Mouse (Mus musculus): Measurements from ENCODE around the gene Rps25. TPM values are rescaled to one million over a fixed set of nuclear protein-coding genes. Genes with fewer than 3 reads are reported as not detected.

The Rps25 gene
- polyA plus RNA-seq, 1 experiment from 2014 or later, result 1,487 TPM

GRCm38 (mm10) chr9:44379862-44380261, 27.1 kb upstream of the Rps25 start:
- DNase-seq (no peak), ATAC-seq (ENCODE audit: low read depth) (0 out of 2 replicates have a peak, but pooled peaks have one; percentile 2)
- 6% methylated on average over 15 of the region's 15 CpGs for WGBS (ENCODE audit: insufficient replicate concordance)
- Histone ChIP-seq H3K9ac (peak overlapping the region; percentile 89), H3K4me2 (peak overlapping the region; percentile 97), H3K4me1 (replicated peaks) (peaks cover 29% of the 10 kb centered on the region), H3K4me3 (replicated peaks) (peak overlapping the region; percentile 83), H3K9me3 (replicated peaks) (no peaks in the 10 kb centered on the region), H3K36me3 (peaks cover 44% of the 10 kb centered on the region), H3K27ac (peak overlapping the region; percentile 73), H3K27me3 (no peaks in the 10 kb centered on the region)

- Histone ChIP-seq H3K4me1 (replicated peaks) (peaks cover 18% of the 10 kb centered on the region), H3K27ac (no peak overlapping the region), H3K9ac (no peak overlapping the region), H3K27me3 (no peaks in the 10 kb centered on the region), H3K9me3 (replicated peaks) (no peaks in the 10 kb centered on the region), H3K4me3 (replicated peaks) (no peak overlapping the region), H3K36me3 (peaks cover 91% of the 10 kb centered on the region), H3K4me2 (no peak overlapping the region)
- DNase-seq (no peak), ATAC-seq (ENCODE audit: low read depth) (no peak)
- 82% methylated on average over 13 of the region's 13 CpGs for WGBS (ENCODE audit: insufficient replicate concordance)
Measured at GRCm38 (mm10) chr9:44384596-44384995, 22.3 kb upstream of the Rps25 start.

- Histone ChIP-seq H3K4me1 (replicated peaks) (no peaks in the 10 kb centered on the region), H3K9ac (no peak overlapping the region), H3K27me3 (no peaks in the 10 kb centered on the region), H3K36me3 (peaks cover 96% of the 10 kb centered on the region), H3K9me3 (replicated peaks) (no peaks in the 10 kb centered on the region), H3K4me3 (replicated peaks) (no peak overlapping the region), H3K4me2 (no peak overlapping the region), H3K27ac (no peak overlapping the region)
- DNase-seq (no peak), ATAC-seq (ENCODE audit: low read depth) (no peak)
- WGBS (ENCODE audit: insufficient replicate concordance), result 80% methylated on average over 3 of the region's 3 CpGs
Measured at GRCm38 (mm10) chr9:44387221-44387620, 19.7 kb upstream of the Rps25 start.

- H3K27me3 ChIP-seq, result no peaks in the 10 kb centered on the region
- 63% methylated on average over 8 of the region's 8 CpGs for WGBS (ENCODE audit: insufficient replicate concordance)
- DNase-seq (peak; percentile 28), ATAC-seq (ENCODE audit: low read depth) (no peak)
- no peaks in the 10 kb centered on the region for H3K9me3 ChIP-seq (replicated peaks)
- H3K36me3 ChIP-seq, result peaks cover 80% of the 10 kb centered on the region
- no peak overlapping the region for H3K4me3 ChIP-seq (replicated peaks)
- H3K4me2 ChIP-seq, result no peak overlapping the region
- H3K4me1 ChIP-seq (replicated peaks), result no peaks in the 10 kb centered on the region
- no peak overlapping the region for H3K9ac ChIP-seq
- no peak overlapping the region for H3K27ac ChIP-seq
Measured at GRCm38 (mm10) chr9:44389273-44389672, 17.7 kb upstream of the Rps25 start.

- Histone ChIP-seq H3K9me3 (replicated peaks) (no peaks in the 10 kb centered on the region), H3K4me3 (replicated peaks) (no peak overlapping the region), H3K27me3 (no peaks in the 10 kb centered on the region), H3K4me1 (replicated peaks) (peaks cover 7% of the 10 kb centered on the region), H3K36me3 (peaks cover 58% of the 10 kb centered on the region), H3K27ac (no peak overlapping the region), H3K9ac (no peak overlapping the region), H3K4me2 (no peak overlapping the region)
- ATAC-seq (ENCODE audit: low read depth) (peak; percentile 39; the same call in 1 of the 2 replicates), DNase-seq (peak; percentile 55)
- WGBS (ENCODE audit: insufficient replicate concordance), result 34% methylated on average over 4 of the region's 4 CpGs
Measured at GRCm38 (mm10) chr9:44391466-44391865, 15.5 kb upstream of the Rps25 start.

- peak within 1 kb of the TSS; percentile 93 for H3K27ac ChIP-seq
- H3K4me2 ChIP-seq, result peak within 1 kb of the TSS; percentile 99
- ATAC-seq (ENCODE audit: low read depth), result peak; percentile 98
- no peaks in the 10 kb centered on the region for H3K27me3 ChIP-seq
- DNase-seq, result peak; percentile 95
- no peaks in the 10 kb centered on the region for H3K9me3 ChIP-seq (replicated peaks)
- H3K4me3 ChIP-seq (replicated peaks), result peak within 1 kb of the TSS; percentile 88
- H3K9ac ChIP-seq, result peak within 1 kb of the TSS; percentile 95
- H3K36me3 ChIP-seq, result peaks cover 34% of the 10 kb centered on the region
- H3K4me1 ChIP-seq (replicated peaks), result peaks cover 44% of the 10 kb centered on the region
- WGBS (ENCODE audit: insufficient replicate concordance), result under 1% methylated on average over 43 of the region's 43 CpGs
Measured at GRCm38 (mm10) chr9:44396684-44397411, 10.1 kb upstream of the Rps25 start, which contains the start of gene Slc37a4. TSS of gene Slc37a4 (plus strand) at chr9:44396852.

- Histone ChIP-seq H3K27ac (peak overlapping the region; percentile 93), H3K27me3 (no peaks in the 10 kb centered on the region), H3K36me3 (peaks cover 42% of the 10 kb centered on the region), H3K9me3 (replicated peaks) (no peaks in the 10 kb centered on the region), H3K4me1 (replicated peaks) (peaks cover 44% of the 10 kb centered on the region), H3K9ac (peak overlapping the region; percentile 95), H3K4me3 (replicated peaks) (peak overlapping the region; percentile 88), H3K4me2 (peak overlapping the region; percentile 99)
- ATAC-seq (ENCODE audit: low read depth), result no peak
- no peak for DNase-seq
- 45% methylated on average over 4 of the region's 4 CpGs for WGBS (ENCODE audit: insufficient replicate concordance)
Measured at GRCm38 (mm10) chr9:44398087-44398486, 8.9 kb upstream of the Rps25 start.

- peak overlapping the region; percentile 88 for H3K4me3 ChIP-seq (replicated peaks)
- H3K27ac ChIP-seq, result peak overlapping the region; percentile 93
- DNase-seq (no peak), ATAC-seq (ENCODE audit: low read depth) (no peak)
- H3K4me2 ChIP-seq, result peak overlapping the region; percentile 99
- H3K4me1 ChIP-seq (replicated peaks), result peaks cover 44% of the 10 kb centered on the region
- WGBS (ENCODE audit: insufficient replicate concordance), result 78% methylated on average over 9 of the region's 9 CpGs
- no peaks in the 10 kb centered on the region for H3K27me3 ChIP-seq
- no peaks in the 10 kb centered on the region for H3K9me3 ChIP-seq (replicated peaks)
- H3K9ac ChIP-seq, result peak overlapping the region; percentile 95
- H3K36me3 ChIP-seq, result peaks cover 47% of the 10 kb centered on the region
Measured at GRCm38 (mm10) chr9:44398551-44398950, 8.4 kb upstream of the Rps25 start.

GRCm38 (mm10) chr9:44399114-44399794, 7.7 kb upstream of the Rps25 start:
- ATAC-seq (ENCODE audit: low read depth), result no peak
- no peak for DNase-seq
- Histone ChIP-seq H3K4me3 (replicated peaks) (peak overlapping the region; percentile 88), H3K4me1 (replicated peaks) (peaks cover 44% of the 10 kb centered on the region), H3K27me3 (no peaks in the 10 kb centered on the region), H3K4me2 (peak overlapping the region; percentile 99), H3K9ac (peak overlapping the region; percentile 95), H3K27ac (peak overlapping the region; percentile 93; the same call in 1 of the 2 replicates), H3K36me3 (peaks cover 54% of the 10 kb centered on the region), H3K9me3 (replicated peaks) (no peaks in the 10 kb centered on the region)
- WGBS (ENCODE audit: insufficient replicate concordance), result 83% methylated on average over 13 of the region's 13 CpGs

- Histone ChIP-seq H3K27me3 (no peaks in the 10 kb centered on the region), H3K4me3 (replicated peaks) (no peak overlapping the region), H3K9ac (no peak overlapping the region), H3K36me3 (peaks cover 59% of the 10 kb centered on the region), H3K9me3 (replicated peaks) (no peaks in the 10 kb centered on the region), H3K4me1 (replicated peaks) (peaks cover 44% of the 10 kb centered on the region), H3K4me2 (no peak overlapping the region), H3K27ac (no peak overlapping the region)
- WGBS (ENCODE audit: insufficient replicate concordance), result 83% methylated on average over 6 of the region's 6 CpGs
- DNase-seq (no peak), ATAC-seq (ENCODE audit: low read depth) (no peak)
Measured at GRCm38 (mm10) chr9:44399795-44400114, 7.2 kb upstream of the Rps25 start.

- no peak overlapping the region for H3K4me2 ChIP-seq
- ATAC-seq (ENCODE audit: low read depth) (no peak), DNase-seq (no peak)
- H3K27ac ChIP-seq, result no peak overlapping the region
- H3K4me1 ChIP-seq (replicated peaks), result peaks cover 51% of the 10 kb centered on the region
- no peaks in the 10 kb centered on the region for H3K9me3 ChIP-seq (replicated peaks)
- 72% methylated on average over 4 of the region's 4 CpGs for WGBS (ENCODE audit: insufficient replicate concordance)
- peaks cover 67% of the 10 kb centered on the region for H3K36me3 ChIP-seq
- H3K4me3 ChIP-seq (replicated peaks), result no peak overlapping the region
- no peak overlapping the region; the same call in 1 of the 2 replicates for H3K9ac ChIP-seq
- H3K27me3 ChIP-seq, result no peaks in the 10 kb centered on the region
Measured at GRCm38 (mm10) chr9:44401081-44401480, 5.9 kb upstream of the Rps25 start.

Measured in liver, embryonic 13.5 days (tissue).